Mouse (Mus musculus) adrenal gland, adult 2 months (tissue): Measurements from ENCODE around the gene Arl14. TPM values are rescaled to one million over a fixed set of nuclear protein-coding genes. Genes with fewer than 3 reads are reported as not detected.
A peak's percentile ranks its signal among the peaks of the same experiment; 100 is the strongest.

Experiments used
- DNase-seq: peaks from one replicate; pipeline ENCODE4 v3.0.0; 2021
- long read RNA-seq: library from polyadenylated mRNA; stranded (forward); transcript quantifications from one replicate; pipeline ENCODE4 v2.0.0, GENCODE M21; 2021
- polyA plus RNA-seq: library from polyadenylated mRNA; depleted of rRNA; stranded (reverse); fragments of >200 nt; gene quantifications from 2 replicates; pipeline ENCODE4 v1.2.3, GENCODE M21; 2012; rRNA removed
- total RNA-seq, 2 experiments: library from RNA; stranded (reverse); gene quantifications; 2 replicates each; pipeline ENCODE4 v1.2.3; 2021

The Arl14 gene
- total RNA-seq (not detected), polyA plus RNA-seq (not detected in 2 replicates)
- long read RNA-seq: 0 reads

GRCm38 (mm10) chr3:69221806-69222501 is at the start of gene Arl14:
TSS of gene Arl14 (plus strand) at chr3:69222419.
- no peak for DNase-seq

- DNase-seq: no peak
Measured at GRCm38 (mm10) chr3:69175229-69175628, 47.0 kb upstream of the Arl14 start.

- DNase-seq: peak; percentile 37
Measured at GRCm38 (mm10) chr3:69177168-69177797, 44.9 kb upstream of the Arl14 start.

GRCm38 (mm10) chr3:69177914-69178313 is 44.3 kb upstream of the Arl14 start:
- no peak for DNase-seq

- DNase-seq: no peak
Measured at GRCm38 (mm10) chr3:69178365-69179004, 43.7 kb upstream of the Arl14 start.

- DNase-seq: no peak
Measured at GRCm38 (mm10) chr3:69181531-69181930, 40.7 kb upstream of the Arl14 start.

GRCm38 (mm10) chr3:69182225-69182624 is 40.0 kb upstream of the Arl14 start:
- DNase-seq: no peak

GRCm38 (mm10) chr3:69185244-69185643 is 37.0 kb upstream of the Arl14 start:
- DNase-seq: no peak

- no peak for DNase-seq
Measured at GRCm38 (mm10) chr3:69186031-69186430, 36.2 kb upstream of the Arl14 start.

GRCm38 (mm10) chr3:69186643-69187042 is 35.6 kb upstream of the Arl14 start:
- DNase-seq: no peak

- DNase-seq: no peak
Measured at GRCm38 (mm10) chr3:69192995-69193394, 29.2 kb upstream of the Arl14 start.

- peak; percentile 38 for DNase-seq
Measured at GRCm38 (mm10) chr3:69194496-69194895, 27.7 kb upstream of the Arl14 start.

GRCm38 (mm10) chr3:69195251-69195650 is 27.0 kb upstream of the Arl14 start:
- no peak for DNase-seq

GRCm38 (mm10) chr3:69198098-69198497 is 24.1 kb upstream of the Arl14 start:
- peak; percentile 24 for DNase-seq

GRCm38 (mm10) chr3:69200251-69200650 is 22.0 kb upstream of the Arl14 start:
- peak; percentile 8 for DNase-seq

- DNase-seq: no peak
Measured at GRCm38 (mm10) chr3:69201206-69201605, 21.0 kb upstream of the Arl14 start.

- DNase-seq: no peak
Measured at GRCm38 (mm10) chr3:69202876-69203275, 19.3 kb upstream of the Arl14 start.

- peak; percentile 68 for DNase-seq
Measured at GRCm38 (mm10) chr3:69205266-69206054, 16.8 kb upstream of the Arl14 start.

- DNase-seq: no peak
Measured at GRCm38 (mm10) chr3:69206193-69206893, 15.9 kb upstream of the Arl14 start.

- peak; percentile 13 for DNase-seq
Measured at GRCm38 (mm10) chr3:69208441-69209309, 13.5 kb upstream of the Arl14 start.

GRCm38 (mm10) chr3:69212246-69212645 is 10.0 kb upstream of the Arl14 start:
- DNase-seq: no peak
